Mouse (Mus musculus) embryonic facial prominence, embryonic 12.5 days (tissue): ENCODE measurements around the gene Ildr1. TPM values are rescaled to one million over a fixed set of nuclear protein-coding genes. Genes with fewer than 3 reads are reported as not detected.

Experiments used
- ATAC-seq: fragments of 200-750 bp; cut with Nextera tagmentation; 2 replicates; pipeline ENCODE4 v1.8.0; 2017; ENCODE audit not compliant: insufficient number of reproducible peaks, insufficient read depth, low FRiP score, low TSS enrichment
- H3K27ac ChIP-seq: fragments of 300-500 bp; sonication (generic); 2 replicates; pipeline ENCODE4 v1.5.1; 2016; ENCODE audit warnings: mild to moderate bottlenecking
- H3K27me3 ChIP-seq: fragments of 300-500 bp; sonication (generic); 2 replicates; pipeline ENCODE4 v1.6.1; 2016; ENCODE audit warnings: mild to moderate bottlenecking, moderate library complexity
- H3K36me3 ChIP-seq: fragments of 300-500 bp; sonication (generic); 2 replicates; pipeline ENCODE4 v1.6.1; 2016; ENCODE audit warnings: mild to moderate bottlenecking
- H3K4me1 ChIP-seq: fragments of 300-500 bp; sonication (generic); 2 replicates; pipeline ENCODE4 v1.6.1; 2016
- H3K4me2 ChIP-seq: fragments of 300-500 bp; sonication (generic); replicated peaks from 2 replicates; pipeline ENCODE4 v1.6.1; 2016; ENCODE audit warnings: mild to moderate bottlenecking, moderate library complexity
- H3K4me3 ChIP-seq: fragments of 300-500 bp; sonication (generic); 2 replicates; pipeline ENCODE4 v1.5.1; 2016; ENCODE audit warnings: mild to moderate bottlenecking
- H3K9ac ChIP-seq: fragments of 300-500 bp; sonication (generic); 2 replicates; pipeline ENCODE4 v1.6.1; 2016; ENCODE audit warnings: mild to moderate bottlenecking, moderate library complexity
- H3K9me3 ChIP-seq: fragments of 300-500 bp; sonication (generic); 2 replicates; pipeline ENCODE4 v1.6.1; 2016; ENCODE audit warnings: mild to moderate bottlenecking, moderate library complexity
- WGBS: fragments of 180-500 bp; shearing (Covaris S2); methylation state at CpG from one replicate; pipeline ENCODE4 v1.1.7; 2016; 5-methylcytosine and 5-hydroxymethylcytosine counted together
- polyA plus RNA-seq: library from polyadenylated mRNA; unstranded; fragments of >200 nt; fragmentation: Nextera tagmentation; extraction: Ambion mirVana; gene quantifications from 2 replicates; pipeline ENCODE4 v1.2.1, GENCODE M21; 2016

Gene Ildr1
- polyA plus RNA-seq, 1 experiment from 2014 or later = 2.4 TPM

DNA sequence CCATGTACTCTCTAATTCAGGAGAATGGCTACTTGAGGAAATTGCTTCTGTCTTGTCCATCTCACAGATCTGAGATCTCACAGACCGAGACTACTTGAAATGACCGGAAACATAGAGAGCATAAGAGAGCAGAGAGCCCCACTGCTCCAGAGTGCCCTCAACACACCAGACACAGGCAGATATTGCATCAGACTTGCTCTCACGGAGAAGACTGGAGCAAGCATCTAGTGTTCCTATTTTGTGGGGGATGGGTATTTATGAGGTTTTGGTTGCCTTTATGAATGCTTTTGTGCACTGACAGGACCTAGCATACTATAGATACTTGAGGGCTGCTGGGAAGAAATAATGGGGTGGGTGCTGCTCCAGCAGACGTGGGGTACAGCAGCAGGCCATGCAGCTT is 20.6 kb upstream of the Ildr1 start:
- Histone ChIP-seq H3K4me1 (no peaks in the 10 kb centered on the region), H3K4me3 (no peak overlapping the region), H3K9ac (no peak overlapping the region), H3K27ac (no peak overlapping the region), H3K36me3 (no peaks in the 10 kb centered on the region), H3K4me2 (no peak overlapping the region), H3K9me3 (no peaks in the 10 kb centered on the region), H3K27me3 (no peaks in the 10 kb centered on the region)
- 80% methylated on average over 4 of the region's 4 CpGs for WGBS
- ATAC-seq = no peak

DNA sequence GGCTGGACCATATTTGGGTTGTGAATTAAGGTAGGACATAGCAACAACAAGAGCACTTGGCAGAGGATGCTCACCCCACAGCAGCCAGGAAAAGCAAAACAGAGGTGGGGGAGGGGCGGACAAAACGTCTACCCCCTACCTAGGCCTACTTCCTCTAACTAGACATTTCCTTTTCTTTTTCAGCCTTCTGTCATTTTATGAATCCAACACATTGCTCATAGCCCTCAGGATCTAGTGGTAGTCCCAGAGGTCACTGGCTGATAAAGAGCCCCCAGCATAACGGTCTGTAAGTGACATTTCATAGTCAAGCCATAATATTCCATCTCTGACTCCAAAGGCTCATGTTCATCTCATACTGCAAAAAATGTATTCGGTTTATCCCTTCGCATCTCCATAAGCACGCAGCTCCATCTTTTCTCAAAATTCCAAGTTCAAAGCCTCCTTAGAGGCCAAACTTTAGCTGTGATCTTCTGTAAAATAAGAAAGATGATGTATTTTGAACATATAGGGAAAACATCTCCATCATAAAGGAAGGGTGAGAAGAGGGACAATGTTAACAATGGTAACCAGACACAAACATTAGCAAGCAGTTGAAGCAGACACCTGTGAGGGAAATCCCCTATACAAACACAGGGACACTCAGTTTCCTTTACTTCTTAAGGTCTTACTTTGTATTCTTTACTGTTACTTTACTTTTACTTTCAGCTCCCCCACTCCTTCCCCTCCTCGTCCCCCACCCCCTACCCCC is 19.1 kb upstream of the Ildr1 start:
- no peak for ATAC-seq
- no peak overlapping the region for H3K4me3 ChIP-seq
- H3K36me3 ChIP-seq = no peaks in the 10 kb centered on the region
- H3K4me1 ChIP-seq = no peaks in the 10 kb centered on the region
- WGBS = 67% methylated on average over 7 of the region's 7 CpGs
- no peak overlapping the region for H3K9ac ChIP-seq
- H3K9me3 ChIP-seq = no peaks in the 10 kb centered on the region
- no peak overlapping the region for H3K27ac ChIP-seq
- no peak overlapping the region for H3K4me2 ChIP-seq
- H3K27me3 ChIP-seq = no peaks in the 10 kb centered on the region

DNA sequence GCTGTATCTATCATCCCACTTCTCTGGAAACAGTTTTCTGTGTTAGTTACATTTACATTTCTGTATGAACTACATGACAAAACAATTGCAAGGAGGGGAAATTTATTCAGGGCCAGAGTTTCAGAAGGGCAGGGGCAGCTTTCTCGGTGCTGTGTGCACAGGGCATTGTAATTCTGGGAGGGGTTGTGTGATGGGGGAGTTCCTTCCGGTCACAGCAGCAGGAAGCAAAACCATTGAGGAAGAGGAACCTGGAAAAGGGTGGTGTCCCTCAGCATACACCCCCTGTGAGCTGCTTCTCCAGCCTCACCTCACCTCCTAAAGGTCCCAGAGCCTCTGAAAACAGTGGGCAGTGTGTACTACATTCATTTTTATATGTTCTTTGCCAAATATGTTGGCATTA is 18.5 kb upstream of the Ildr1 start:
- Histone ChIP-seq H3K9ac (no peak overlapping the region), H3K4me1 (no peaks in the 10 kb centered on the region), H3K9me3 (no peaks in the 10 kb centered on the region), H3K27ac (no peak overlapping the region), H3K4me2 (no peak overlapping the region), H3K36me3 (no peaks in the 10 kb centered on the region), H3K27me3 (no peaks in the 10 kb centered on the region), H3K4me3 (no peak overlapping the region)
- ATAC-seq = no peak
- WGBS = 52% methylated on average over 2 of the region's 2 CpGs

DNA sequence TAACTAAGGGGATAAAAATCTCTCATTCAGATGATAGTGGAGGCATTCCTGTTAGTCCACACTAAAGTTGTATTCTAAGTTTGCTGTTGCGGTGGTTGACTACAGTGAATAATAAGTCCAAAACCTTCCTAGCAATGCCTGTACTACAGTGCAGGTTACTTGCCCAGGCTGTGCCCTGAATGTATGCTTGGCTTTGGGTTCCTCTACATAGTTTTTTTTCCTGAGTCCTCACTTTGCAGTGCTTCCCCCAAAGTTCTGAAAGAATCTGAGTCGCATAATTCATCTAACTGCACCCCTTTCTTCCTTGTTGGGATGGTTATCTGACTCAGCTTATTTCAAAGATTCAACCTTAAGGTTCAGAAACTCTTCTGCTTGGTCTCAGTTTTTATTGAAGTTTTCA is 17.9 kb upstream of the Ildr1 start:
- no peak overlapping the region for H3K27ac ChIP-seq
- H3K9me3 ChIP-seq = no peaks in the 10 kb centered on the region
- no peak overlapping the region for H3K9ac ChIP-seq
- H3K36me3 ChIP-seq = no peaks in the 10 kb centered on the region
- ATAC-seq = no peak
- H3K27me3 ChIP-seq = no peaks in the 10 kb centered on the region
- 97% methylated on average over 2 of the region's 2 CpGs for WGBS
- H3K4me3 ChIP-seq = no peak overlapping the region
- no peaks in the 10 kb centered on the region for H3K4me1 ChIP-seq
- H3K4me2 ChIP-seq = no peak overlapping the region

DNA sequence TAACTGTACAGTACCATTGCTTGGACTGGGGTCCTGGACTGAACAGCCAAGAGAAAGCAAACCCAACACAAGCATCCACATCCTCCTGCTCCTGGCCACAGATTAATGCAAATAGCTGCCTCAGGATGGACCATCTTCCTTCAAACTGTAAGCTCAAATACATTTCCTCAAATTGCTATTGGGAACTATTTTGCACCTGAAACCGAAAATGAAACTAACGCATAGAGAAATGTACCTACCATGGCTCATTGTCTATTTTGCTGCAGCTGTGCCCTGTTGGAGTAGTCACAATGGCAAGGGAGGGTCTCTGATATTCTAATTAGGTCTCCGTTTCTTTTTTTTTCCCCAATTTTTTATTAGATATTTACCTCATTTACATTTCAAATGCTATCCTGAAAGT is 11.9 kb upstream of the Ildr1 start:
- no peak overlapping the region for H3K9ac ChIP-seq
- no peaks in the 10 kb centered on the region for H3K36me3 ChIP-seq
- 91% methylated on average over 3 of the region's 3 CpGs for WGBS
- H3K9me3 ChIP-seq = no peaks in the 10 kb centered on the region
- ATAC-seq = no peak
- H3K4me3 ChIP-seq = no peak overlapping the region
- no peaks in the 10 kb centered on the region for H3K27me3 ChIP-seq
- H3K4me1 ChIP-seq = no peaks in the 10 kb centered on the region
- H3K27ac ChIP-seq = no peak overlapping the region
- no peak overlapping the region for H3K4me2 ChIP-seq

DNA sequence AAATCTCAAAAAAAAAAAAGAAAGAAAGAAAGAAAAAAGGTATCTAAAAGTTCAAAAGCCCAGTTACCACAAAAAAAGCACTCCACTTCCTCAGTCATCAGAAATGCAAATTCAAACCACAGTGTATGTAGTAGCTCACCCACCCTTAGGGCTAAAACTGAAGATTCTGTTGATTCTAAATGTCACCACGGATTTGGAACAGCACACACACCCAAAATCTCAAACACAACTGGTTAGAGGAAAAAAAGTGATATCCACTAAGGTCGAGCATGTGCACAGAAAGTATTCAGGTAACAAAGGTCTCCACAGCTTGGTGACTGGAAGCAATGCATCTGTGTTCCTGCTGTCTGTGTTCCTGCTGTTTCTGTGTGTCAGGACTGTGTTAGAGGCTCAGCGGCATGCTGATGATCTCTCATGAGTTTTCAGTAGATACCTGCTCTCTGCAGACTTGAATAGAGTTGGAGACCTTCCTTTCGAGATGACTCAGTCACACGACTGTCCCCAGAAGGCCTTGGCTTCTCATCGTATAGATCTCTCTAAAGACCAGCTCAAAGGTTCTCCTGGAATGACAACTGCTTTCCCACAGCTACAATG is 9.4 kb upstream of the Ildr1 start:
- H3K27me3 ChIP-seq = no peaks in the 10 kb centered on the region
- H3K9me3 ChIP-seq = no peaks in the 10 kb centered on the region
- H3K4me1 ChIP-seq = no peaks in the 10 kb centered on the region
- H3K4me2 ChIP-seq = no peak overlapping the region
- no peak for ATAC-seq
- H3K36me3 ChIP-seq = no peaks in the 10 kb centered on the region
- WGBS = 70% methylated on average over 6 of the region's 6 CpGs
- H3K4me3 ChIP-seq = no peak overlapping the region
- no peak overlapping the region for H3K27ac ChIP-seq
- no peak overlapping the region for H3K9ac ChIP-seq

DNA sequence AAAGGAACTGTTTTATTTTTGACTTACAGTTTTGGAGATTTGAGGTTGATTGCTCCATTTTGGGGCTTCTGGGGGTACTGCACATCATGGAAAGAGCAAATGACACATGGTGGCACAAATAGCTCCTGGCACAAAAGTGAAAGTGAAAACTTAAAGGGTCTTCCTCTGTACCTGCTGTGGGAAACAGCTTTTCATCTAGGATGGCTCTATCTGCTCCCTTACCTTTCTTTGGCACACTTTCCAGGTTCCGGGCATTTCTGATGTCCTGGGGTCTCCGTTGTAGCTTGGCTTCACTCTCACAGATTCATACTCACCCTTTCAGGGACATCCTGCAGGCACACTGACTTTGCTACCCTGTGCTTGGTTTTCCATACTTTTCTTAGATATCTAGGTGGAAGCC is 5.7 kb upstream of the Ildr1 start:
- no peaks in the 10 kb centered on the region for H3K4me1 ChIP-seq
- no peak overlapping the region for H3K4me3 ChIP-seq
- H3K27me3 ChIP-seq = peaks cover 5% of the 10 kb centered on the region; the same call in 1 of the 2 replicates
- H3K9me3 ChIP-seq = no peaks in the 10 kb centered on the region
- H3K36me3 ChIP-seq = no peaks in the 10 kb centered on the region
- 87% methylated on average over 2 of the region's 2 CpGs for WGBS
- ATAC-seq = no peak
- no peak overlapping the region for H3K9ac ChIP-seq
- no peak overlapping the region for H3K4me2 ChIP-seq
- H3K27ac ChIP-seq = no peak overlapping the region

DNA sequence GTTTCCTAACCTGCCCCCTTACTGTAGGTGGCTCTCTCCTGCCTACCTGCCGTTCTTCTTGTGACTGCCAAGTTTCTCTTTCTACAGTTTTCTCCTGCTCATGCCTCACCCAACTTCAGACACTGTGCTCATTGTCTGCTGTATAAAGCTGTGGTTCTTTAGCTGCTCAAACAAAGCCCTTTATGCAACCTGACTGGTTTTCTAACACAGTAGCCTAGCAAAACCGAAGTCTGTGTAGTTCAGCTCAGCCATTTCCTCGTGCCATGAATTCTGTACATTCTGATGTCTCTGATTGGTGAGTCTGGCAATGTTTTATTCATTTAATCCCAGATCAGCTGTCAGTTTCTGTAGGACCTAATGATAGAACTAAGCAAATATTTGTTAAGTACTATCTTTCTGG is 2.3 kb upstream of the Ildr1 start:
- H3K4me1 ChIP-seq = peaks cover 11% of the 10 kb centered on the region; the same call in 1 of the 2 replicates
- no peaks in the 10 kb centered on the region for H3K36me3 ChIP-seq
- no peaks in the 10 kb centered on the region for H3K9me3 ChIP-seq
- ATAC-seq = no peak
- no peak overlapping the region for H3K4me2 ChIP-seq
- H3K4me3 ChIP-seq = no peak overlapping the region
- 63% methylated on average over 3 of the region's 3 CpGs for WGBS
- H3K27me3 ChIP-seq = peaks cover 19% of the 10 kb centered on the region
- no peak overlapping the region for H3K9ac ChIP-seq
- H3K27ac ChIP-seq = no peak overlapping the region

DNA sequence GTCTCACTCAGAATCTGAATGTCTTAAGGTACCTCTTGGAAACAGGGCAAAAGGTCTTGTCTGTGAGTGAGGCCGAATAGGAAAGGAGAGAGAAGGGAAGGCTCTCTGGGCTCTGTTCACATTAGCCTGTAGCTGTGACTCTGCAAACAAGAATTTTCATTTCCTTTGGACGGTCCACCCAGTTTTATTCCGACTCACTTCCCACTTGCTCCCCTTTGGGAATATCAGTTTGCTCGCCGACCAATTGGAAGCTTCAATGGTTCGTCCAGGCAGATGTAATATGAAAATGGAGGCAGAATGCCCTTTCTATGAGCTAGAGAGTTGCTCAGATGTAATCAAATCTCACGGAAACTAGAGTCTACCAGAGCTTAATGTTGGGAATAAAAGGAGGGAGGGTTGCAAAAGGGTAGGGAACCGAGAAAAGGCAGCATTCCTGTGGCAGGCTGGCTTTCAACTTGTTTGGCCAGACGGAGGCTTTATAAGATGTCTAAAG is 1.1 kb downstream of the Ildr1 start:
- Histone ChIP-seq H3K4me2 (peak overlapping the region; percentile 81), H3K27me3 (peaks cover 19% of the 10 kb centered on the region), H3K9ac (no peak overlapping the region), H3K36me3 (no peaks in the 10 kb centered on the region), H3K27ac (0 out of 2 replicates have a peak overlapping the region, but pooled peaks have one; percentile 8), H3K4me3 (0 out of 2 replicates have a peak overlapping the region, but pooled peaks have one; percentile 41), H3K9me3 (no peaks in the 10 kb centered on the region), H3K4me1 (peaks cover 11% of the 10 kb centered on the region; the same call in 1 of the 2 replicates)
- 35% methylated on average over 9 of the region's 9 CpGs for WGBS
- ATAC-seq = 0 out of 2 replicates have a peak, but pooled peaks have one; percentile 49

DNA sequence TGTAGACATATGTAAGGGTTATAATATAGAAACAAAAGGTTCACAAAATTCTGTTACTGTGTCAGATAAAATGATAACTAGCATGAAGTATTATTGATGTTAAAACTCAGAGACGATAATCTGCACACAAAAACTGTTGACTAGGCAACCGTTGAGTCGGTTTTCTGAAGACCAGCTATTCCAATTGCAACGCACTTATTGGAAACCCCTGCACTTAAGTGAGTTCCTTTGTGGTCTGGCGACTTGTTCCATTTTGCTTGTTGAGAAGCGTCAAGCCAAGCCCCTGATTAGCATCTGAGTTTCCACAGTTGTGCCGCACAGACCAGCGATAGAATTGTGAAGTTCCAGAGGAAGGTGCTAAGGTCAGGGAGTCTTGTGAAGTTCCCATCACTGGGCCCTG is 3.6 kb downstream of the Ildr1 start:
- H3K4me1 ChIP-seq = peaks cover 11% of the 10 kb centered on the region; the same call in 1 of the 2 replicates
- no peak overlapping the region for H3K4me3 ChIP-seq
- no peak overlapping the region for H3K9ac ChIP-seq
- no peaks in the 10 kb centered on the region for H3K36me3 ChIP-seq
- H3K27me3 ChIP-seq = peaks cover 19% of the 10 kb centered on the region
- no peaks in the 10 kb centered on the region for H3K9me3 ChIP-seq
- whole genome bisulfite sequencing = 86% methylated on average over 8 of the region's 8 CpGs
- H3K27ac ChIP-seq = no peak overlapping the region
- ATAC-seq = no peak
- no peak overlapping the region for H3K4me2 ChIP-seq

DNA sequence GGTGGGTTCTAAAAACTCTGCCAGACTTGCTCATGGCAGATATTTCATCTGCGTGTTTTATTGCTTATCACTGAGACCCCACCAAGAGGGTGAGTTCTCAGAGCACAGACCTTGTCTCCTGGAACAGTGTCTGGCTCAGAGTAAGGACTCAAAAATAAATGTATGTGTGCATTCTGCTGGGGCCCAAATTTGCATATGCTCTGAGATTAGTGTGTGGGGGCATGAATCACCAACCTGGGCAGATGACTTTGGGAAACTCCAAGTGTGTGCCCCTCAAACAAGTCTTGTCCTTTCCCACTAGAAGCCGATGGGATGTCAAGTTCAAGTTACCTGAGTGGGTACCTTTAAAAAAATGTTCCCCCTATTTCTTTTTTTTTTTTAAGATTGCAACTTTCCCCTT is 6.7 kb downstream of the Ildr1 start:
- Histone ChIP-seq H3K27ac (no peak overlapping the region), H3K27me3 (no peaks in the 10 kb centered on the region), H3K4me1 (no peaks in the 10 kb centered on the region), H3K4me3 (no peak overlapping the region), H3K9me3 (no peaks in the 10 kb centered on the region), H3K4me2 (no peak overlapping the region), H3K9ac (no peak overlapping the region), H3K36me3 (no peaks in the 10 kb centered on the region)
- 92% methylated on average over 2 of the region's 2 CpGs for WGBS
- no peak for ATAC-seq

DNA sequence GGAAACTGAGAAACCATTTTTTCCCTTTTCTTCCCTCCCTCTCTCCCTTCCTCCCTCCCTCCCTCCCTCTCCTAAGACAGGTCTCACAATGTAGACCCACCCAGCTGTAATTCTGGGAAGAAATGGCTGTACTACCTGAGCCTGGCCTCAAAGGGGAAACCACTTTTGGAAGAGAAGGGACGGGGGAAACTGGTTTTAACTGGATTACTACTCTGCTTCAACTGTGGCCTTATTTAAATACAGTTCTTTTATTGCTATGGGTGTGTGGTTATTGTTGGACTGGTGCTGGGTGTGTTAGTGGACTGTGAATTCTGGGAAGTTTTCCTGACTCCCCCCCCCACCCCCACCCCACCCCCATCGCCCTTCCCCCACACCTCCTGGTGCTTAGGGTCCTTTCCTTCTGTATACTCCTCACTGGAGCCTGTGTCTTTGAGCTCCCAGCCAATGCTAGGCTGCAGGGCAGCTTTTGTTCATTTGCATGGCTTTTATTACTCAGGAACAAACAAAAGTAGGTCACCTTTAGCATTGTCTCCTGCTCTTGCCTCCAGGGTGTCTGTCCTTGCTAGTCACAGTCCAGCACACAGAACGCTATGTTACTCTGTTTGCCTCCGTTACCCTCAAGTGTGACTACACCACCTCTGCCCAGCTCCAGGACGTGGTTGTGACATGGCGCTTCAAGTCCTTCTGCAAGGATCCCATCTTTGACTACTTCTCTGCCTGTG is 14.1 kb downstream of the Ildr1 start:
- Histone ChIP-seq H3K4me1 (no peaks in the 10 kb centered on the region), H3K4me3 (no peak overlapping the region), H3K4me2 (no peak overlapping the region), H3K9me3 (no peaks in the 10 kb centered on the region), H3K27ac (no peak overlapping the region), H3K27me3 (no peaks in the 10 kb centered on the region), H3K36me3 (no peaks in the 10 kb centered on the region), H3K9ac (no peak overlapping the region)
- no peak for ATAC-seq
- 77% methylated on average over 6 of the region's 6 CpGs for WGBS
